In the genomic region with DNA sequence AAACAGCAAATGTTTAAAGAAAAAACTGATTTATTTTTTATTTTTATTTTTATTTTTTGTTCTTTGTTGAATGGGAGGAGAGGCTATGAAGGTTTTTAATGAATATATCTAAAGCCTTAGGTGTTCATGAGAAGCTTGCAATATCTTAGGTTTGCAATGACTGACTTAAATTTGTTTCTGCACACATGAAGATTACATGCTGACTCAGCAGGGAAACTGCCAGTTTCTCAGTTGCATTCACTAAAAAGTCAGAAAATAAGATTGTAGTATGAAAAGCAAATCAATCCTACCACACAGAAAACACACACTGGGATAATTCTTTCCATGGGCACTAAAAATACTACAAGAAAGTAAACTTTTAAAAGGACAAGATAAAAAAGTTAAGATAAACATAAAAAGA, we compare ENCODE assay signal across 14 mouse cellular contexts. TPM values are rescaled to one million over a fixed set of nuclear protein-coding genes. Genes with fewer than 3 reads are reported as not detected.
DNase-seq lines count a peak whose midpoint lies in the region; ATAC-seq and TF ChIP-seq lines count a peak whose summit lies in the region.
"Had no signal": no experiment of that assay in that cellular context is flagged by ENCODE, and none has a peak within 500 bp of the region (broad histone marks: within the 10 kb centered on the region; RNA-seq: fewer than 3 reads in every experiment).

No protein-coding gene starts in this region.

- H3K27ac ChIP-seq in forebrain, embryonic 10.5 days: peak overlapping the region; percentile 89
- no peak overlapping the region for H3K27ac ChIP-seq in forebrain, embryonic 16.5 days (ENCODE audit: low read length)
- H3K27ac ChIP-seq in limb, embryonic 11.5 days (replicated peaks; ENCODE audit: low read depth, low read length): 0 out of 2 replicates have a peak overlapping the region, but pooled peaks have one; percentile 26
- no peak overlapping the region for H3K27ac ChIP-seq in limb, embryonic 10.5 days
- peak overlapping the region; percentile 33; the same call in 1 of the 2 replicates for H3K27ac ChIP-seq in stomach, embryonic 14.5 days (ENCODE audit: low read length)
- no peak overlapping the region for H3K27ac ChIP-seq in stomach, postnatal 0 days (replicated peaks)
- H3K27ac ChIP-seq: liver, embryonic 15.5 days had no signal

- peaks cover 39% of the 10 kb centered on the region for H3K4me1 ChIP-seq in forebrain, embryonic 10.5 days
- H3K4me1 ChIP-seq in forebrain, embryonic 16.5 days (replicated peaks; ENCODE audit: control insufficient read depth, insufficient read depth, low read length): peaks cover 12% of the 10 kb centered on the region
- no peaks in the 10 kb centered on the region for H3K4me1 ChIP-seq in limb, embryonic 11.5 days (ENCODE audit: control insufficient read depth, insufficient read depth, low read length)
- H3K4me1 ChIP-seq in limb, embryonic 10.5 days: peaks cover 19% of the 10 kb centered on the region
- H3K4me1 ChIP-seq in stomach, embryonic 14.5 days (ENCODE audit: control insufficient read depth, insufficient read depth, low read length): no peaks in the 10 kb centered on the region
- H3K4me1 ChIP-seq in stomach, postnatal 0 days (replicated peaks; ENCODE audit: control insufficient read depth, insufficient read depth): no peaks in the 10 kb centered on the region
- H3K4me1 ChIP-seq: intestine, embryonic 15.5 days; liver, embryonic 15.5 days had no signal

- no peaks in the 10 kb centered on the region for H3K9me3 ChIP-seq in forebrain, embryonic 10.5 days
- H3K9me3 ChIP-seq in forebrain, embryonic 16.5 days (ENCODE audit: control insufficient read depth, low read length): no peaks in the 10 kb centered on the region
- H3K9me3 ChIP-seq in limb, embryonic 11.5 days (ENCODE audit: control insufficient read depth, low read length): no peaks in the 10 kb centered on the region
- H3K9me3 ChIP-seq in limb, embryonic 10.5 days (replicated peaks): no peaks in the 10 kb centered on the region
- no peaks in the 10 kb centered on the region for H3K9me3 ChIP-seq in stomach, embryonic 14.5 days (ENCODE audit: control insufficient read depth, low read depth, low read length)
- H3K9me3 ChIP-seq in stomach, postnatal 0 days (ENCODE audit: control insufficient read depth, low read length): no peaks in the 10 kb centered on the region
- H3K9me3 ChIP-seq: heart, embryonic 12.5 days; intestine, embryonic 15.5 days; liver, embryonic 15.5 days; megakaryocyte, embryonic 14.5 days had no signal

- H3K36me3 ChIP-seq in forebrain, embryonic 10.5 days (replicated peaks): no peaks in the 10 kb centered on the region
- H3K36me3 ChIP-seq in forebrain, embryonic 16.5 days (ENCODE audit: control insufficient read depth, insufficient read depth): no peaks in the 10 kb centered on the region
- H3K36me3 ChIP-seq in limb, embryonic 11.5 days (ENCODE audit: control insufficient read depth, insufficient read depth, low read length): no peaks in the 10 kb centered on the region
- no peaks in the 10 kb centered on the region for H3K36me3 ChIP-seq in limb, embryonic 10.5 days
- H3K36me3 ChIP-seq in stomach, embryonic 14.5 days (ENCODE audit: control insufficient read depth, insufficient read depth, low read length): no peaks in the 10 kb centered on the region
- H3K36me3 ChIP-seq in stomach, postnatal 0 days (ENCODE audit: control insufficient read depth, insufficient read depth, low read length): no peaks in the 10 kb centered on the region
- H3K36me3 ChIP-seq: heart, embryonic 12.5 days; intestine, embryonic 15.5 days; liver, embryonic 15.5 days had no signal

- ATAC-seq in forebrain, embryonic 16.5 days: no peak
- ATAC-seq in limb, embryonic 11.5 days (ENCODE audit: insufficient number of reproducible peaks, low FRiP score, low TSS enrichment, low read depth): no peak
- no peak for ATAC-seq in stomach, embryonic 14.5 days (ENCODE audit: insufficient number of reproducible peaks, insufficient read depth, low FRiP score, low read depth)
- ATAC-seq in stomach, postnatal 0 days (ENCODE audit: low FRiP score, low TSS enrichment): no peak

- H3K27me3 ChIP-seq in forebrain, embryonic 10.5 days (ENCODE audit: poor library complexity, severe bottlenecking): no peaks in the 10 kb centered on the region
- no peaks in the 10 kb centered on the region for H3K27me3 ChIP-seq in forebrain, embryonic 16.5 days (replicated peaks; ENCODE audit: control insufficient read depth, insufficient read depth, low read length)
- no peaks in the 10 kb centered on the region for H3K27me3 ChIP-seq in limb, embryonic 11.5 days (ENCODE audit: control insufficient read depth, insufficient read depth, low read length)
- H3K27me3 ChIP-seq in limb, embryonic 10.5 days (ENCODE audit: low read depth, poor library complexity, severe bottlenecking): no peaks in the 10 kb centered on the region
- no peaks in the 10 kb centered on the region for H3K27me3 ChIP-seq in stomach, embryonic 14.5 days (ENCODE audit: control insufficient read depth, insufficient read depth, low read length)
- no peaks in the 10 kb centered on the region for H3K27me3 ChIP-seq in stomach, postnatal 0 days (ENCODE audit: control insufficient read depth, insufficient read depth, low read length)
- H3K27me3 ChIP-seq: heart, embryonic 12.5 days; intestine, embryonic 15.5 days; liver, embryonic 15.5 days; megakaryocyte, embryonic 14.5 days had no signal

- no peak for DNase-seq in forebrain, embryonic 10.5 days (ENCODE audit: extremely low spot score, low spot score)
- no peak for DNase-seq in limb, embryonic 11.5 days (ENCODE audit: low spot score)
- DNase-seq in limb, embryonic 10.5 days (ENCODE audit: low spot score): no peak
- DNase-seq in stomach, postnatal 0 days (ENCODE audit: low spot score): no peak
- no peak for DNase-seq in B cell, adult 2 months
- no peak for DNase-seq in left cerebral cortex, adult 11 months (ENCODE audit: low spot score)
- DNase-seq: spleen, adult 18-20 months had no signal

- H3K4me3 ChIP-seq in forebrain, embryonic 10.5 days: no peak overlapping the region
- H3K4me3 ChIP-seq in forebrain, embryonic 16.5 days (replicated peaks; ENCODE audit: low read length): no peak overlapping the region
- no peak overlapping the region for H3K4me3 ChIP-seq in limb, embryonic 11.5 days (ENCODE audit: low read depth, low read length)
- H3K4me3 ChIP-seq in limb, embryonic 10.5 days: no peak overlapping the region
- H3K4me3 ChIP-seq in stomach, embryonic 14.5 days (ENCODE audit: low read depth, low read length): no peak overlapping the region
- H3K4me3 ChIP-seq in stomach, postnatal 0 days (ENCODE audit: low read depth, low read length): no peak overlapping the region
- H3K4me3 ChIP-seq: erythroblast, embryonic 14.5 days; megakaryocyte, embryonic 14.5 days had no signal

- no peak overlapping the region for H3K9ac ChIP-seq in forebrain, embryonic 16.5 days (replicated peaks; ENCODE audit: low read depth, low read length)
- H3K9ac ChIP-seq in limb, embryonic 11.5 days (ENCODE audit: low read length): no peak overlapping the region
- no peak overlapping the region for H3K9ac ChIP-seq in stomach, embryonic 14.5 days (replicated peaks; ENCODE audit: low read depth, low read length)
- no peak overlapping the region for H3K9ac ChIP-seq in stomach, postnatal 0 days (ENCODE audit: low read length)
- H3K9ac ChIP-seq: heart, embryonic 12.5 days; intestine, embryonic 15.5 days; liver, embryonic 15.5 days had no signal

- TF ChIP-seq CTCF in stomach, postnatal 0 days (IDR thresholded peaks at IDR 0.05; ENCODE audit: low read depth): no peak

- no peak overlapping the region for H3K4me2 ChIP-seq in forebrain, embryonic 16.5 days (ENCODE audit: low read length)
- H3K4me2 ChIP-seq in limb, embryonic 11.5 days (ENCODE audit: low read depth, severe bottlenecking): no peak overlapping the region
- no peak overlapping the region for H3K4me2 ChIP-seq in stomach, embryonic 14.5 days (replicated peaks; ENCODE audit: low read depth, low read length)
- no peak overlapping the region for H3K4me2 ChIP-seq in stomach, postnatal 0 days (replicated peaks; ENCODE audit: low read depth)

- no peak for TF ChIP-seq EP300 in stomach, postnatal 0 days (optimal IDR thresholded peaks at IDR 0.05)

RNA-seq across cellular contexts. Expression of a gene that starts 39.6 kb away (rescaled TPM):
- polyA plus RNA-seq in forebrain, embryonic 10.5 days (2016; fragmentation: Nextera tagmentation; extraction: Ambion mirVana): 13.5 and 14.5 TPM in 2 replicates
- polyA plus RNA-seq in forebrain, embryonic 16.5 days (2015; fragmentation: Nextera tagmentation; extraction: Ambion mirVana): 23.6 and 28.8 TPM in 2 replicates
- 10.1 and 10.2 TPM in 2 replicates for polyA plus RNA-seq in limb, embryonic 11.5 days (2014; fragmentation: Nextera tagmentation; extraction: Ambion mirVana)
- 7.4 and 10.7 TPM in 2 replicates for polyA plus RNA-seq in limb, embryonic 10.5 days (2016; fragmentation: Nextera tagmentation; extraction: Ambion mirVana)
- polyA plus RNA-seq in stomach, embryonic 14.5 days (2014; fragmentation: Nextera tagmentation; extraction: Ambion mirVana): 15.9 and 16.1 TPM in 2 replicates
- polyA plus RNA-seq in stomach, postnatal 0 days (2015; fragmentation: Nextera tagmentation; extraction: Ambion mirVana): 4.6 and 4.7 TPM in 2 replicates
- polyA plus RNA-seq: erythroblast, embryonic 14.5 days had no signal

Comparison
In these comparisons a context has a peak if more than half of its experiments do, and no peak if none do; other contexts are left out.
1. H3K27ac ChIP-seq: peak in forebrain, embryonic 10.5 days (single experiment), limb, embryonic 11.5 days (single experiment) and stomach, embryonic 14.5 days (single experiment); none in forebrain, embryonic 16.5 days (single experiment), limb, embryonic 10.5 days (single experiment) and stomach, postnatal 0 days (single experiment).